Mouse (Mus musculus): ENCODE measurements around the gene As3mt. TPM values are rescaled to one million over a fixed set of nuclear protein-coding genes. Genes with fewer than 3 reads are reported as not detected.
"Not testable (repeated sequence)": the region's sequence is repeated elsewhere in the genome, so short reads cannot be mapped to it uniquely, and the experiment has no call there.

The As3mt gene
- polyA plus RNA-seq, 1 experiment from 2014 or later: 31.1 TPM

DNA sequence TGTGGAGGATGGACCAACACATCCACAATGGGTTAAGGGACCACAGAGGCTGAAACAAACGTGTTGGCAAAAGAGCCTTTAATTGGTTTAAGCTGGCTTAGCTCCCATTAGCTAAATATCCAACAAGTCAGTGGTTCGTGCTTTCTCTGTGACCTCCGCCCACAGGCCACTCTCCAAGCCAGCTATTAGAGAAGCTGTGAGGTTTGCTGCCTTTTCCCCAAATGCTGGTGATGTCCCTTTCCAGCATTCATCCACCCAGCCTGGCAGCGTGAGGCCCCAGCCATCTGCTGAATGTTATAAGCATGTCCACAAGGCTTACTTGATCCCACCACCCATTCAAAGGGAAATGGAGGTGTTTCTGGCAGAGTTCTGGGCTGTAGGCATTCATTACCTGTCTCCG, 69.1 kb downstream of the As3mt start:
- Histone ChIP-seq H3K4me1 (no peaks in the 10 kb centered on the region), H3K27ac (no peak overlapping the region), H3K27me3 (no peaks in the 10 kb centered on the region), H3K4me3 (no peak overlapping the region), H3K9ac (no peak overlapping the region), H3K9me3 (replicated peaks) (no peaks in the 10 kb centered on the region), H3K4me2 (replicated peaks) (no peak overlapping the region), H3K36me3 (no peaks in the 10 kb centered on the region)
- ATAC-seq (ENCODE audit: low FRiP score): no peak
- WGBS: 67% methylated on average over 5 of the region's 5 CpGs

DNA sequence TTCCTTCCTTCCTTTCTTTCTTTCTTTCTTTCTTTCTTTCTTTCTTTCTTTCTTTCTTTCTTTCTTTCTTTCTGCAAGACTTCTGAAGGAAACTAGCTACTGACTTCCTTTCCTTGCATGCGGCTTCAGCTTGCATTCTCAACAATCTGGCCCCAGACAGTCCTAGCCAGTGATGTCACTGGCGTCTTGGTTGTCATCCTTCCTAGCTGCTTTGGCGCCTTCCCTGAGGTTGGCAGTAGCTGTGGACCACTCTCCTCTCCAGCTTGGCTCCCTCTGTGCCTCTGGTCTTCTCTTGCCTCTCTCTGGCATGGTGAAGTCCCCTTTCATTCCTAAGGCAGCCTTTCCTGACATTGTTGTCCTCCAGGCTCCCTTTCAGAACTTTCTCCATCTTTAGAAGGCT, 69.6 kb downstream of the As3mt start:
- no peak overlapping the region for H3K27ac ChIP-seq
- WGBS: 84% methylated on average over 3 of the region's 3 CpGs

DNA sequence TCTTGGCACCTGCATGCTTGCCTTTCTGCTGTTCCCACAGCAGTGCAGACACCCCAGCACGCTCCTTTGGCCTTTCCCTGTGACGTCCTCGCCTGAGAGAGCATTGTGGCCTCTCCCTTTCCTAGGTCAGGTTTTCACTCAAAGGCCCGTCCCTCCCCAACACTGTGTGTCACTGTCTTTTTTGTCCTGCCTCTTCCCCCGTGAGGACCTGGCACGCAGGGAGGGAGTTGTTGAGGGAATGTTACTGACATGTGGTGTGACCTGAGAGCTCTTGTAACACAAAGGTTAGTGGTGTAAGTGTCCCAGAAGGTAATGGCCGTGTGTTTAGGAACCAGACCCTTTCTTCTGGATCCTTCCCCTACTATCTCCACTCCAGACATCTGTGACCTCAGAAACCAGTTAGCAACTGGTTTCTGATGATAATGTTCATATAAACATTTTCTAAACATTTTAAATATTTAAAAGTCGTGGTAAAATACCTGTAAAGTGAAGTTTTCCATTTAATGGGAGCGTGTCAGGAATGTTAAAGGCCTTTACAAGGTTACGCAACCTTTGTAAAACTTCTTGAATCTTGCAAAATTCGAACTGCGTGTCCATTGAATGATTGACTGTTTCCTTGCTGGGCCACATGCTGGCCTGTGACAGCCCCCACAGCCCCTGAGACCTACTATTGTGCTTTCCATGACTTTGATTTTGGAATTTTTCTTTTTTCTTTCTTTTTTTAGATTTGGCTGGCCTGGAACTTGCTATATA, 70.8 kb downstream of the As3mt start:
- no peaks in the 10 kb centered on the region for H3K36me3 ChIP-seq
- no peak overlapping the region for H3K9ac ChIP-seq

More for the DNA sequence above, 69.6 kb downstream of the As3mt start:
- no peaks in the 10 kb centered on the region for H3K27me3 ChIP-seq
- H3K4me1 ChIP-seq: no peaks in the 10 kb centered on the region
- no peak overlapping the region for H3K4me3 ChIP-seq
- no peak overlapping the region for H3K4me2 ChIP-seq (replicated peaks)
- no peaks in the 10 kb centered on the region for H3K36me3 ChIP-seq
- H3K9me3 ChIP-seq (replicated peaks): no peaks in the 10 kb centered on the region
- no peak overlapping the region for H3K9ac ChIP-seq
- ATAC-seq (ENCODE audit: low FRiP score): no peak

DNA sequence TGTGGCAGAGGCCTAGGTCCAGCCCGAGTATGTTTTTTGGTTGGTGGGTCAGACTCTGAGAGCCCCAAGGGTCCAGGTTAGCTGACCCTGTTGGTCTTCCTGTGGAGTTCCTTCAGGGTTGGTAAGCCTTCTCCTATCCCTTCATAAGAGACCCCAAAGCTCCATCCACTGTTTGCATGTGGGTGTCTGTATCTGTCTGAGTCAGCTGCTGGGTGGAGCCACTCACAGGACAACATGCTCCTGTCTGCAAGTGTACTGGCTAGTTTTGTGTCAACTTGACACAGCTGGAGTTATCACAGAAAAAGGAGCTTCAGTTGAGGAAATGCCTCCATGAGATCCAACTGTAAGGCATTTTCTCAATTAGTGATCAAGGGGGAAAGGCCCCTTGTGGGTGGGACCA, 71.9 kb downstream of the As3mt start:
- not testable (repeated sequence) for ATAC-seq (ENCODE audit: low FRiP score)

More for the DNA sequence above, 70.8 kb downstream of the As3mt start:
- WGBS: 69% methylated on average over 12 of the region's 12 CpGs
- Histone ChIP-seq H3K27me3 (no peaks in the 10 kb centered on the region), H3K4me2 (replicated peaks) (no peak overlapping the region), H3K9me3 (replicated peaks) (no peaks in the 10 kb centered on the region), H3K27ac (no peak overlapping the region), H3K4me1 (no peaks in the 10 kb centered on the region), H3K4me3 (no peak overlapping the region)
- no peak for ATAC-seq (ENCODE audit: low FRiP score)

DNA sequence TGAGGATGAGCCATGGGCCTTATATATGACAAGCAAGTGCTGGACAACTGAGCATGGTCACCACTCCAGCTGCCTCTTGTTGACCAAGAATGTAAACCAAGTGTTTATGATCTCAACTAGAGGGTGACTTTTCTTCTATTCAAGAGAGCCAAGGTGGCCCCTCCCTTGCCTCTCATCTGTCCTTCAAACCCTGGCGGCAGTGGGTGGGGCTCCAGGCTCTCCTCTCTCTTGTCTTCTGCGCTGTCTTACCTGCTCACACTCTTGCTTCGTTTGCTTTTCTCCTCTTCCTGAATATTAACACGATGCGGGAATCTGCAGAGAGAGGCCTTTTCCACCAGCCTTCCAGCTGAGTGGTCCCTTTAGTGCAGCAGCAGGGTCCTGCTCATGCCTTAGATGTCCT, 76.8 kb downstream of the As3mt start:
- H3K4me2 ChIP-seq (replicated peaks): no peak overlapping the region
- no peaks in the 10 kb centered on the region for H3K36me3 ChIP-seq
- no peak for ATAC-seq (ENCODE audit: low FRiP score)
- no peak overlapping the region for H3K4me3 ChIP-seq
- no peak overlapping the region for H3K9ac ChIP-seq
- WGBS: 66% methylated on average over 5 of the region's 5 CpGs
- no peak overlapping the region for H3K27ac ChIP-seq
- H3K4me1 ChIP-seq: no peaks in the 10 kb centered on the region
- no peaks in the 10 kb centered on the region for H3K27me3 ChIP-seq
- no peaks in the 10 kb centered on the region for H3K9me3 ChIP-seq (replicated peaks)

More for the DNA sequence above, 71.9 kb downstream of the As3mt start:
- WGBS: 84% methylated on average over 1 of the region's 1 CpGs
- not testable (repeated sequence) for H3K4me3 ChIP-seq; H3K9ac ChIP-seq; H3K27me3 ChIP-seq; H3K4me2 ChIP-seq (replicated peaks); H3K9me3 ChIP-seq (replicated peaks); H3K4me1 ChIP-seq; H3K27ac ChIP-seq; H3K36me3 ChIP-seq

DNA sequence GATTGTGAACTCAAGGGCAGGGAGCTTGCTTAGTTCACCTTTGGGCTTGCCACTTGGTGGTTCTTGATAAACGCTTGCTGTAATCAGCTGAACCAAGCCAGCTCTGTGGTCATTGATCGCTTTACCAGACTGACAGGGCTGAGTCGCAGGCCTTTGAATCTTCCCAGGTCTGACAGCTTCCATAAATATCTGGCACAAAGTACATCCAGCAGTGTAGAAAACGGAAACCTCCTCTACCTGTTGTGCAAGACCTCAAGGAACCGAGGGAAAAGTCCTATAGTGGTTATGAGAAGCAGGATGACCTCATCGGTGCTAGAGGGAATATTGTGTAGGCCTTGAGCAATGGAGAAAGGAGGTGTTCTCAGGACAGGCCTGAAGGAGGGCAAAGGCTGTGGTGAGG, 77.2 kb downstream of the As3mt start:
- Histone ChIP-seq H3K36me3 (no peaks in the 10 kb centered on the region), H3K4me3 (no peak overlapping the region), H3K9ac (no peak overlapping the region), H3K27me3 (no peaks in the 10 kb centered on the region), H3K9me3 (replicated peaks) (no peaks in the 10 kb centered on the region), H3K4me1 (no peaks in the 10 kb centered on the region), H3K4me2 (replicated peaks) (no peak overlapping the region), H3K27ac (no peak overlapping the region)
- ATAC-seq (ENCODE audit: low FRiP score): no peak
- WGBS: 84% methylated on average over 6 of the region's 6 CpGs

DNA sequence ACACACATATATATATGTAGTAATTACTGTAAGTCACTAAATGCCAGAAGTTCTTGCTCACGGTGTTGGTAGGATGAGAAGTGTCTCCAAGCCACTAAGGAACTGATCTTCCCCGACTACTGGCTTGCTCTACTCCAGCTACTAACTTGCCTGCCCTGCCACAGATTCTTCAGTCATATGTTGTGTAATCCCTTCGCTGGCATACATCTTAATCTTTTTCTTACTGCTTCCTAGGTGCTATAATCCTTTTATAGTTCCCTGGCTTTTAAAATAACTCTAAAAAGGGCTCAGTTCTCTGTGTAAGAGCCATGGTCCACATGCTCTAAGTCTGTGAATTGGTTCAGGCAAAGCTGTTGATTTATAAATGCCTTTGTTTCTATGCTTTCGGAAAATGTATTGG, 78.4 kb downstream of the As3mt start:
- H3K27ac ChIP-seq: no peak overlapping the region
- no peaks in the 10 kb centered on the region for H3K27me3 ChIP-seq
- H3K36me3 ChIP-seq: no peaks in the 10 kb centered on the region
- 89% methylated on average over 4 of the region's 4 CpGs for WGBS
- no peak overlapping the region for H3K4me3 ChIP-seq
- no peak overlapping the region for H3K4me2 ChIP-seq (replicated peaks)
- no peaks in the 10 kb centered on the region for H3K4me1 ChIP-seq
- no peaks in the 10 kb centered on the region for H3K9me3 ChIP-seq (replicated peaks)
- no peak overlapping the region for H3K9ac ChIP-seq
- no peak for ATAC-seq (ENCODE audit: low FRiP score)

DNA sequence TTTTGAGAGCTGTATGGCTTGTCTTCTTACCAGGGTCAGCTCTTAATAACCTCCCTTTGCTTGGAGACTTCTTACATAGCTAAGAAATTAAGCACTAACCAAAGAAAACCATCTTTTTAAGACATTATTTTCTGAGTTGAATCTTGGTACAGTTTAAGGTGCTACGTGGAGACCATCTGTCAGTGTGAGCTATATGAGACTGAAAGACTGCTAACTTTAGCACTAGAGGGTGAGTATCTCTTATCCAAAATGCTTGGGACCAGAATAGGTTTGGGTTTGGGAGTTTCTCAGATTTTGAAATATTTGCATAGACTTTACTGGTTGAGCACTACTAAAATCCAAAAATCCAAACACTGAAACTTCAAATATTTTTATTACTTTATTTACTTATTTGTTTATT, 82.5 kb downstream of the As3mt start:
- no peak for ATAC-seq (ENCODE audit: low FRiP score)
- H3K4me2 ChIP-seq (replicated peaks): no peak overlapping the region
- H3K9ac ChIP-seq: no peak overlapping the region
- no peak overlapping the region for H3K27ac ChIP-seq
- no peaks in the 10 kb centered on the region; the same call in 1 of the 2 replicates for H3K4me1 ChIP-seq
- no peaks in the 10 kb centered on the region for H3K36me3 ChIP-seq
- 98% methylated on average over 1 of the region's 1 CpGs for WGBS
- no peaks in the 10 kb centered on the region for H3K9me3 ChIP-seq (replicated peaks)
- no peaks in the 10 kb centered on the region for H3K27me3 ChIP-seq
- no peak overlapping the region for H3K4me3 ChIP-seq

Other genes with a start within 250 kb of the As3mt start
- 41.8 and 44.7 TPM in 2 replicates for gene Trim8, start 205.8 kb upstream of the As3mt start, polyA plus RNA-seq (2016; fragmentation: Nextera tagmentation; extraction: Ambion mirVana)
- gene Arl3, start 134.3 kb upstream of the As3mt start, polyA plus RNA-seq (2016; fragmentation: Nextera tagmentation; extraction: Ambion mirVana): 190 and 196 TPM in 2 replicates
- 14.6 and 15.0 TPM in 2 replicates for gene Sfxn2, start 134.1 kb upstream of the As3mt start, polyA plus RNA-seq (2016; fragmentation: Nextera tagmentation; extraction: Ambion mirVana)
- gene Wbp1l, start 108.4 kb upstream of the As3mt start, polyA plus RNA-seq (2016; fragmentation: Nextera tagmentation; extraction: Ambion mirVana): 54.6 and 56.4 TPM in 2 replicates
- not detected in 2 replicates for gene Cyp17a1, start 34.3 kb upstream of the As3mt start, polyA plus RNA-seq (2016; fragmentation: Nextera tagmentation; extraction: Ambion mirVana)
- 14.6 and 17.5 TPM in 2 replicates for gene Borcs7, start 17.6 kb upstream of the As3mt start, polyA plus RNA-seq (2016; fragmentation: Nextera tagmentation; extraction: Ambion mirVana)
- gene Cnnm2, start 54.1 kb downstream of the As3mt start, polyA plus RNA-seq (2016; fragmentation: Nextera tagmentation; extraction: Ambion mirVana): 6.9 and 7.2 TPM in 2 replicates